Mouse (Mus musculus) liver, embryonic 13.5 days (tissue): ENCODE measurements around the gene Plgrkt. TPM values are rescaled to one million over a fixed set of nuclear protein-coding genes. Genes with fewer than 3 reads are reported as not detected.
A peak's percentile ranks its signal among the peaks of the same experiment; 100 is the strongest.

ENCODE experiments used
- ATAC-seq: fragments of 200-750 bp; cut with Nextera tagmentation; 2 replicates; pipeline ENCODE4 v1.8.0; 2017; ENCODE audit warnings: low read depth, mild to moderate bottlenecking, moderate number of reproducible peaks, moderate library complexity
- DNase-seq: peaks from one replicate; pipeline ENCODE4 v3.0.0; 2022
- H3K27ac ChIP-seq: fragments of 300-500 bp; sonication (generic); 2 replicates; pipeline ENCODE4 v1.5.1; 2015; ENCODE audit warnings: moderate library complexity, mild to moderate bottlenecking, inconsistent platforms
- H3K27me3 ChIP-seq: fragments of 300-500 bp; sonication (generic); 2 replicates; pipeline ENCODE4 v1.6.1; 2015; ENCODE audit warnings: mild to moderate bottlenecking, inconsistent platforms
- H3K36me3 ChIP-seq: fragments of 300-500 bp; sonication (generic); 2 replicates; pipeline ENCODE4 v1.6.1; 2015; ENCODE audit warnings: mild to moderate bottlenecking, inconsistent platforms
- H3K4me1 ChIP-seq: fragments of 300-500 bp; sonication (generic); replicated peaks from 2 replicates; pipeline ENCODE4 v1.6.1; 2015; ENCODE audit warnings: inconsistent platforms
- H3K4me2 ChIP-seq: fragments of 300-500 bp; sonication (generic); 2 replicates; pipeline ENCODE4 v1.6.1; 2015; ENCODE audit warnings: inconsistent platforms, mild to moderate bottlenecking, moderate library complexity
- H3K4me3 ChIP-seq: fragments of 300-500 bp; sonication (generic); replicated peaks from 2 replicates; pipeline ENCODE4 v1.5.1; 2015; ENCODE audit warnings: mild to moderate bottlenecking, inconsistent platforms
- H3K9ac ChIP-seq: fragments of 300-500 bp; sonication (generic); 2 replicates; pipeline ENCODE4 v1.6.1; 2015; ENCODE audit warnings: mild to moderate bottlenecking, inconsistent platforms
- H3K9me3 ChIP-seq: fragments of 300-500 bp; sonication (generic); replicated peaks from 2 replicates; pipeline ENCODE4 v1.6.1; 2016; ENCODE audit warnings: inconsistent platforms
- WGBS: fragments of 180-500 bp; shearing (Covaris S2); methylation state at CpG from one replicate; pipeline ENCODE4 v1.1.7; 2015; ENCODE audit not compliant: insufficient replicate concordance; 5-methylcytosine and 5-hydroxymethylcytosine counted together
- polyA plus RNA-seq: library from polyadenylated mRNA; unstranded; fragments of >200 nt; fragmentation: Nextera tagmentation; extraction: Ambion mirVana; gene quantifications from 2 replicates; pipeline ENCODE4 v1.2.1, GENCODE M21; 2015

Plgrkt gene
- polyA plus RNA-seq, 1 experiment from 2014 or later, result 32.8 TPM

- no peak overlapping the region for H3K27ac ChIP-seq
- no peaks in the 10 kb centered on the region for H3K27me3 ChIP-seq
- DNase-seq (peak; percentile 12), ATAC-seq (no peak)
- no peak overlapping the region for H3K4me3 ChIP-seq
- H3K36me3 ChIP-seq, result no peaks in the 10 kb centered on the region
- H3K4me2 ChIP-seq, result peak overlapping the region; percentile 15; the same call in 1 of the 2 replicates
- no peaks in the 10 kb centered on the region for H3K9me3 ChIP-seq
- no peak overlapping the region for H3K9ac ChIP-seq
- peaks cover 12% of the 10 kb centered on the region for H3K4me1 ChIP-seq
- whole genome bisulfite sequencing, result 10% methylated on average over 3 of the region's 3 CpGs
These were observed 33.3 kb upstream of the Plgrkt start for GRCm38 (mm10) chr19:29400466-29400865.

- WGBS, result 43% methylated on average over 4 of the region's 4 CpGs
These were observed 32.6 kb upstream of the Plgrkt start for GRCm38 (mm10) chr19:29399786-29400185.

GRCm38 (mm10) chr19:29396353-29396752 lies 29.2 kb upstream of the Plgrkt start:
- no peaks in the 10 kb centered on the region for H3K36me3 ChIP-seq
- no peaks in the 10 kb centered on the region for H3K9me3 ChIP-seq
- no peak overlapping the region for H3K4me3 ChIP-seq
- no peaks in the 10 kb centered on the region for H3K27me3 ChIP-seq
- H3K4me1 ChIP-seq, result peaks cover 12% of the 10 kb centered on the region
- H3K27ac ChIP-seq, result no peak overlapping the region
- H3K9ac ChIP-seq, result no peak overlapping the region
- no peak overlapping the region for H3K4me2 ChIP-seq
- 36% methylated on average over 1 of the region's 1 CpGs for WGBS
- ATAC-seq (no peak), DNase-seq (no peak)

More at GRCm38 (mm10) chr19:29399786-29400185, 32.6 kb upstream of the Plgrkt start:
- Histone ChIP-seq H3K9ac (no peak overlapping the region), H3K4me2 (0 out of 2 replicates have a peak overlapping the region, but pooled peaks have one; percentile 15), H3K27me3 (no peaks in the 10 kb centered on the region), H3K4me1 (peaks cover 12% of the 10 kb centered on the region), H3K36me3 (no peaks in the 10 kb centered on the region), H3K4me3 (no peak overlapping the region), H3K27ac (no peak overlapping the region), H3K9me3 (no peaks in the 10 kb centered on the region)
- ATAC-seq, result no peak
- DNase-seq, result no peak

GRCm38 (mm10) chr19:29394721-29395120 lies 27.5 kb upstream of the Plgrkt start:
- no peaks in the 10 kb centered on the region for H3K27me3 ChIP-seq
- no peak overlapping the region for H3K4me3 ChIP-seq
- no peaks in the 10 kb centered on the region for H3K9me3 ChIP-seq
- DNase-seq (no peak), ATAC-seq (no peak)
- H3K36me3 ChIP-seq, result no peaks in the 10 kb centered on the region
- no peak overlapping the region for H3K9ac ChIP-seq
- H3K27ac ChIP-seq, result no peak overlapping the region
- 76% methylated on average over 2 of the region's 2 CpGs for WGBS
- H3K4me1 ChIP-seq, result peaks cover 5% of the 10 kb centered on the region; the same call in 1 of the 2 replicates
- H3K4me2 ChIP-seq, result no peak overlapping the region

- no peaks in the 10 kb centered on the region for H3K27me3 ChIP-seq
- no peaks in the 10 kb centered on the region for H3K9me3 ChIP-seq
- no peak overlapping the region for H3K4me3 ChIP-seq
- DNase-seq (no peak), ATAC-seq (no peak)
- H3K27ac ChIP-seq, result no peak overlapping the region
- H3K4me1 ChIP-seq, result 0 out of 2 replicates have a peak, but pooled peaks cover 4% of the 10 kb centered on the region
- 76% methylated on average over 9 of the region's 9 CpGs for WGBS
- H3K9ac ChIP-seq, result no peak overlapping the region
- no peak overlapping the region for H3K4me2 ChIP-seq
- 0 out of 2 replicates have a peak, but pooled peaks cover under 1% of the 10 kb centered on the region for H3K36me3 ChIP-seq
These were observed 26.1 kb upstream of the Plgrkt start for GRCm38 (mm10) chr19:29393333-29393732.

- Histone ChIP-seq H3K27ac (no peak overlapping the region), H3K9ac (no peak overlapping the region), H3K4me1 (0 out of 2 replicates have a peak, but pooled peaks cover 4% of the 10 kb centered on the region), H3K9me3 (no peaks in the 10 kb centered on the region), H3K36me3 (0 out of 2 replicates have a peak, but pooled peaks cover 4% of the 10 kb centered on the region), H3K4me3 (no peak overlapping the region), H3K4me2 (no peak overlapping the region), H3K27me3 (no peaks in the 10 kb centered on the region)
- 42% methylated on average over 4 of the region's 4 CpGs for WGBS
- no peak for ATAC-seq
- no peak for DNase-seq
These were observed 24.1 kb upstream of the Plgrkt start for GRCm38 (mm10) chr19:29391279-29391678.

- 60% methylated on average over 5 of the region's 5 CpGs for WGBS
- no peak for ATAC-seq
These were observed 23.3 kb upstream of the Plgrkt start for GRCm38 (mm10) chr19:29390483-29390882.

GRCm38 (mm10) chr19:29388818-29389217 lies 21.6 kb upstream of the Plgrkt start:
- no peaks in the 10 kb centered on the region for H3K27me3 ChIP-seq
- WGBS, result 74% methylated on average over 1 of the region's 1 CpGs

More at GRCm38 (mm10) chr19:29390483-29390882, 23.3 kb upstream of the Plgrkt start:
- Histone ChIP-seq H3K4me3 (no peak overlapping the region), H3K4me1 (0 out of 2 replicates have a peak, but pooled peaks cover 4% of the 10 kb centered on the region), H3K27me3 (no peaks in the 10 kb centered on the region), H3K9me3 (no peaks in the 10 kb centered on the region), H3K36me3 (0 out of 2 replicates have a peak, but pooled peaks cover 4% of the 10 kb centered on the region), H3K4me2 (no peak overlapping the region), H3K27ac (no peak overlapping the region), H3K9ac (no peak overlapping the region)
- no peak for DNase-seq

GRCm38 (mm10) chr19:29385822-29386221 lies 18.6 kb upstream of the Plgrkt start:
- Histone ChIP-seq H3K4me3 (no peak overlapping the region), H3K9ac (no peak overlapping the region), H3K27me3 (no peaks in the 10 kb centered on the region), H3K36me3 (0 out of 2 replicates have a peak, but pooled peaks cover 6% of the 10 kb centered on the region), H3K4me2 (no peak overlapping the region), H3K9me3 (no peaks in the 10 kb centered on the region), H3K27ac (no peak overlapping the region), H3K4me1 (0 out of 2 replicates have a peak, but pooled peaks cover 7% of the 10 kb centered on the region)
- WGBS, result 82% methylated on average over 4 of the region's 4 CpGs
- DNase-seq (no peak), ATAC-seq (no peak)

More at GRCm38 (mm10) chr19:29388818-29389217, 21.6 kb upstream of the Plgrkt start:
- no peak overlapping the region for H3K4me3 ChIP-seq
- 0 out of 2 replicates have a peak, but pooled peaks cover 7% of the 10 kb centered on the region for H3K4me1 ChIP-seq
- DNase-seq (no peak), ATAC-seq (no peak)
- no peaks in the 10 kb centered on the region for H3K9me3 ChIP-seq
- no peak overlapping the region for H3K9ac ChIP-seq
- no peak overlapping the region for H3K4me2 ChIP-seq
- H3K27ac ChIP-seq, result no peak overlapping the region
- H3K36me3 ChIP-seq, result 0 out of 2 replicates have a peak, but pooled peaks cover 6% of the 10 kb centered on the region

GRCm38 (mm10) chr19:29384994-29385393 lies 17.8 kb upstream of the Plgrkt start:
- Histone ChIP-seq H3K4me3 (no peak overlapping the region), H3K27ac (no peak overlapping the region), H3K4me1 (peaks cover 5% of the 10 kb centered on the region), H3K27me3 (no peaks in the 10 kb centered on the region), H3K36me3 (0 out of 2 replicates have a peak, but pooled peaks cover 6% of the 10 kb centered on the region), H3K4me2 (no peak overlapping the region), H3K9me3 (no peaks in the 10 kb centered on the region), H3K9ac (no peak overlapping the region)
- DNase-seq (no peak), ATAC-seq (no peak)
- 35% methylated on average over 6 of the region's 6 CpGs for WGBS

GRCm38 (mm10) chr19:29384412-29384811 lies 17.2 kb upstream of the Plgrkt start:
- DNase-seq, result no peak
- no peak overlapping the region for H3K9ac ChIP-seq
- 76% methylated on average over 9 of the region's 9 CpGs for whole genome bisulfite sequencing
- ATAC-seq, result no peak
- H3K4me1 ChIP-seq, result peaks cover 6% of the 10 kb centered on the region
- H3K4me2 ChIP-seq, result no peak overlapping the region
- no peaks in the 10 kb centered on the region for H3K27me3 ChIP-seq
- H3K27ac ChIP-seq, result no peak overlapping the region
- H3K36me3 ChIP-seq, result 0 out of 2 replicates have a peak, but pooled peaks cover 6% of the 10 kb centered on the region
- H3K4me3 ChIP-seq, result no peak overlapping the region
- no peaks in the 10 kb centered on the region for H3K9me3 ChIP-seq

- Histone ChIP-seq H3K4me3 (no peak overlapping the region), H3K9me3 (no peaks in the 10 kb centered on the region), H3K27me3 (no peaks in the 10 kb centered on the region), H3K9ac (no peak overlapping the region), H3K4me2 (no peak overlapping the region), H3K36me3 (0 out of 2 replicates have a peak, but pooled peaks cover 6% of the 10 kb centered on the region), H3K27ac (no peak overlapping the region), H3K4me1 (peaks cover 6% of the 10 kb centered on the region)
- WGBS, result 75% methylated on average over 5 of the region's 5 CpGs
- ATAC-seq (no peak), DNase-seq (no peak)
These were observed 16.2 kb upstream of the Plgrkt start for GRCm38 (mm10) chr19:29383368-29383767.
